Mouse (Mus musculus) thymus, postnatal 10 days (tissue): ENCODE data around the gene Pecam1.
A peak's percentile ranks its signal among the peaks of the same experiment; 100 is the strongest.

Experiments
- DNase-seq, 2 experiments: peaks; one replicate each; pipeline ENCODE4 v3.0.0; 2021; ENCODE audit warnings: low spot score in 2 of 2

Gene Pecam1

DNA sequence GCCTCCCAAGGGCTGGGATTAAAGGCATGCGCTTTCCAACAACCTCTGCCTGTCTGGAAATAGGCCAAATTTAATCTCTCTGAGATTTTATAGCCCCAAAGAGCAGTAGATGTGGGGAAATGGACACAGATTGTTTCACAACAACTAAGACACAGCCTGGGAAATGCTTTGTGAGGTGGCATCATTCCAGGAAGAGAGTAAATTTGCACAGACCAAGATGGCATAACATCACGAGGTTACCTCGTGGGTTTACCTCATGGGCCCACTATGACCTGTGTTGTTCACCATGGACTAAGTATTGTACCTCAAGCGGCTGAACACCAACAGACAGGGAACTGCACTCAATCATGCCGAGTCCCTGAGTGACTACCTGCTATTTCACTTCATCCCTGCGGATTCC lies 52.1 kb downstream of the Pecam1 start:
- DNase-seq: no peak

DNA sequence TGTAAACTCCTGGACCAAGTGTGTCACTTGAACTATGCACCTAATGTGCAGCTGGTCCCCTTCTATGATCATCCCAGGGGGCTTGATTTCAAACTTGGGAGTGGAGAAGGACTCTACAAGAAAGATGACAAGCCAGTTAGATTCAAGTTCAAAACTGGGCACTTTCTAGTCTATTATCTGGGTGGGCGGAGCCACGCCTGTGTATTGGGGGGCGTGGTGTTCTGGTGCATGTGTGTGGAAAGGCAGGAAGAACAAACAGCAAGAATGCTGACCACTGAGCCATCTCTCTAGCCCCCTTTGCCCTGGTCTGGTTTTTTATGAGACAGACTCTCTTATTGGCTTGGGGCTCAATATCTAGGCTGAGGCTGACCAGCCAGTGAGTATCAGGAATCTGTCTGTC lies 54.5 kb downstream of the Pecam1 start:
- DNase-seq: no peak

DNA sequence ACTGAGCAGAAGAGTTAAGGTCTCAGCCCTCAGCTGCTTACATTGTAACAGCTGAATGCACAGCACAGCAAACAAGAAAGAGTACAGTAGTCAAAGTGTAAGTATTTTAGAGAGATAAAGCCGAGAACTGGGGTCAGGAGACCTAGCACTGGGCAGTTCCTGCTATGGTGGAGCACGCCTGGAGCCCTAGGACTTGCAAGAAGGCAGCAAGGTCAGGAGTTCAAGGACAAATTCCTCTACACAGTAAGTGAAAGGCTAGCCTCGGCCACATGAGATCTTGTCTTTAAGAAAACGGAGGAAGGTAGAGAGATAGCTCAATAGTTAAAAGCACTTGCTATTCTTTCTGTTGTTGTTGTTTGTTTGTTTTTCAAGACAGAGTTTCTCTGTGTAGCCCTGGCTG lies 57.5 kb downstream of the Pecam1 start:
- no peak for DNase-seq

DNA sequence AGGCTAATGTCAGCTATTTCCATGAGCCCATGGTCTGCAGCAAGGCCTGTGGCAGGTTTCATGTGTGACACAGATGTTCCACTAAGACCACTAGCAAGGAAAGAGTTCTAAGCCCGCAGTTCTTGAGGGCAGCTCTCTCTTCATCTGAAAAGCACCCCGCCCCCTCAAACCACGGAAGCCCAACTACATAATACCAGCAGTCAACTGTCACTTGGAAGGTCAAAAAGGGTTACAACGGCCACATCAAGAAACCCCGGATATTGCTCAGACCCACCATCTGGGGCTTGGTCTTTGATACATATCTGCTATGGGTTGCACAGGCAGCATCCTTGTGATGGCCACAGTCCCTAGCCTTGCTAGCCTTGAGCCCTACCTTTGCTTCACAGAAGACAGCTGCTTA lies 62.1 kb downstream of the Pecam1 start:
- DNase-seq: no peak

DNA sequence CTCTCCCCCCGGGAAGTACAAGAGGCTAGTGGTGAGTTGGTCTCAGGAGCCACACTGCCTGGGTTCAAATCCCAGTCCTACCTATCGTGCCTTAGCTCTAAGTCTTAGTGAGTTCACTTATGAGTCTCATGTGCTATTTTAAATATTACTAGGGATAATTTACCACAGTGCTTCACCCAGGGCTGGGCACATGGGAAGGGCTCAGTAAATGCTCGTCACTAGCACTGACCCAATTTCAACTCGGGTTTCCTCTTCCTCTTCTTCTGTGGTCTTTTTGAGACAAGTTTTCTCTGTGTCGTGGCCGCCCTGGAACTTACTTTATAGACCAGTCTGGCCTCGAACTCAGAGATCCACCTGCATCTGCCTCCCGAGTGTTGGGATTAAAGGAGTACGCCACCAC lies 63.1 kb downstream of the Pecam1 start:
- no peak for DNase-seq

DNA sequence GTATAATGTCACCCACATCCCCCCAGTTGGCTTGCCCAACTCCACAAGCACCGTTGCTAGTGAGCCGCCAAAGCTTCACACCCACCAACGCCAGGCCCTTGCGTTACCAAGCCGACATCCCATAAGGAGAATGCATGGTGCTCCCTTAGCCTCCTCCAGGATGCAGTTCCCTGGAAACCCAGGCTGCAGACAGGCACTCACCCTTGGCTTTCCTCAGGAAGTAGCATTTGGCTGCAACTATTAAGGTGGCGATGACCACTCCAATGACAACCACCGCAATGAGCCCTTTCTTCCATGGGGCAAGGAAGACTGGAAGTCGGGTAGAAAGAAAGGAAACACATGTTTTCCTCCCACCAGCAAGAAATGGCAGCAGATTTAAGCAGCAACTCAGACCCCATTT lies 66.4 kb downstream of the Pecam1 start:
- no peak for DNase-seq

DNA sequence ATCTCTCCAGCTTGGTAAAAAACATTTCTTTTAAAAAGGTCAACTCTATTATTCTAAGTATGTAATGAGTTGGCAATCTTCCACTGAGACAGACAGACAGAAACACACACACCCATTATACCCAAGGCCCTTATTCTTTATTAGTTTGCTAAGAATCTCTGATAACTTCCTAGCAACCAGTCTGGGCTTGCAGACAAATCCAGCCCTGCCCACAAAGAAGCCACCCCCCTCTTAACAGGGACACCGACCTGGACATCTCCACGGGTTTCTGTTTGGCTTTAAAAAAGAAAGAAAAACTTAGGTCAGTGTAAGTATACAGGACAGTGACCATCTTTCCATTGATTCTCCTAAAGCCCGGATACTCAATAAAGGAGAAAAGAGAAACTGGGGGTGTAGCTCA lies 67.1 kb downstream of the Pecam1 start:
- no peak for DNase-seq

DNA sequence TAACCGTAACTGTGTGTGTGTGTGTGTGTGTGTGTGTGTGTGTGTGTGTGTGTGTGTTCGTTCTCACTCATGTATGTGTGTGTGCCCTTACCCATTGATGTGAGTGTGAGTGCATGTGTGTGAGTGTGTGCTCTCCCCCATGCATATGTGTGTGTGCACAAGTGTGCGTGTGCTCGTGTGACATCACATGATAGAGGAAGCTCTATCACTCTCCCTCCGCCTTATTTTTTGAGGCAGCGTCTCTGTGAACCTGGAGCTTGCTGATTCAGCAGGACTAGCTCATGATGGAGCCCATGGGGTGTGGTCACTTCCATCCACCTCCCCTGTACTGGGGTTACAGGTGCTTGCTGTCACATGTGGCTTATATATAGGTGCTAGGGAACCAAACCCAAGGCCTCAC lies 69.3 kb downstream of the Pecam1 start:
- DNase-seq: no peak

DNA sequence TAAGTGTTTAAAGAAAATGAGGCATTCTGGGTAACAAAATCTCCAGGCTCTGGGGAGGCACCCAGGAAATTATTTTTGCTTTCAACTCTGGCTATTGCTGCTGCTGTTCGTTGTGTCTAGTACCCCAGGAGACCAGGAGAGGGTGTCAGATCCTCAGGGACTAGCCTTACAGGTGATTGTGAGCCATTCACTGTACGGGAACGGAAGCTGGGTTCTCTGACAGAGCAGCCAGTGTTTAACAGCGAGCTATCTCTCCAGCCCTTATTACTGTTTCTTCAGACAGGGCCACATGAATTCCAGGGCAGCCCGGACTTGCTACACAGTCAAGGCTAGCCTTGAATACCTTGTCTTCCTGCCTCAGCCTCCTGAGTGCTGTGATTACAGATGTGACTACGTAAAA lies 70.6 kb downstream of the Pecam1 start:
- no peak for DNase-seq

DNA sequence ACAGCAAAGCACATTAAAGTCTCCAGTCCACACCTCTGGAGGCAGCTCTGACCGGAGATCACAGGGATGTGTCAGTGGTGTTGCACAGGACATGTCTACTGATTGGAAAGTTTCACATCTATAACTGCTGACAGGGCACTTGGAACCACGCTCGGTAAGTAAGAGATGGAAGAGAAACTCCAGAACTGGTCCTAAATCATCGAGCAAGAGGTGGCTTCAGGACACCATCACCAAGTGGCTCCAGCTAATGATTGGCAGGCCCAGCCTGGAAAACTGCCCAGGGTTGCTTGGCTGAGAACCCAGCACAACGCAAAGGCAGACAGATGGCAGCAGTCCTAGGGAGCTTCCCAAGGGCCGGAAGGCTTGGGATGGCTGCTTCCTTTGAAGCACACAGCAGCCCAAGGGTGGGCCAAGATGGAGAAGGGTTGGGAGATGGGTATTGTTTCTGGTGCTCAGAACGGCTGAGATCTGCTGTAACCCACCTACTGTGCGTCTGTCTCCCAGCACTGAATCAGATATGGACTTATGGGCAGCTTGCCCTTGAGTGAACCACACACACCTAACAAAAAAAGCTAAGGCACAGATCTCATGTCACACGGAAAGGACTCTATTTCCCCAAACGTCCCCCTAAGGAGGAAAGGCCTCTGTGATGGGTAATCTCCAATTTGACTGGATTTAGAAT lies 72.4 kb downstream of the Pecam1 start:
- no peak for DNase-seq

DNA sequence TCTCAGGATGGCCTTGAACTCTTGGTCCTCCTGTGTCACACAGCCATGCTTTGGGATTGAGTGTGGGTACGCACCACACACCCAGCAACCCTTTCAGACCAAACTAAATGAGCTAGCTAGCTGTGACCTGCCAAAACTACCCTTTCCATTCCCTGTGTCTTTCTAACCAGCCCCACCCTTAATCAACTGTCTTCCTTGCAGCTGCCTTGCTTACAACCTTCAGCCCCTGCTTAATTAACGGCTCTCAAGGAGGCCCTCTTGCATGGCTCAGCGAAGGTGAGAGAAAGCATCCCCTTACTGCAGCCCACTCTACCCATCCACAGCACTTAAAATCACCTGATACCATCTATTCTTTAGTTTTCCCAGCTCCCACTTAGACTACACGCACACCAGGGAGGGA lies 73.1 kb downstream of the Pecam1 start:
- DNase-seq: no peak

DNA sequence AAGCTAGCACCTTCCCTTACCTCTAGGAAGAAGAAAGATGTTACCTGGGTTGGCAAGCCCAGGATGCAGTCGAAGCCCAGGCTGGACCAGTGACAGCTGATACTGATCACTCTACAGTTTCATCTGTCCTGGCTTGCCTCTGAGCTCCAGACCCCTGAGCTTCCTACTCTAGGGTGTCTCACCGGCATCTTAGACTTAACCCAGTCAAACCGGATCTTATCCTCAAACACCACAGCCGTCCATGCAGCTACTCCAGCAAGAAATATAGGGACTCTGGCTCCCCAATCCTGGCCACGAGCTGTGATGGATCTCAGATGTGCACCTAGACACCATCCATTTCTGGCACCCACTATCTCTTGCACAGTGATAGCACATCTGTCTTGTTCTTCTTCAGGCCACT lies 74.6 kb downstream of the Pecam1 start:
- no peak for DNase-seq

DNA sequence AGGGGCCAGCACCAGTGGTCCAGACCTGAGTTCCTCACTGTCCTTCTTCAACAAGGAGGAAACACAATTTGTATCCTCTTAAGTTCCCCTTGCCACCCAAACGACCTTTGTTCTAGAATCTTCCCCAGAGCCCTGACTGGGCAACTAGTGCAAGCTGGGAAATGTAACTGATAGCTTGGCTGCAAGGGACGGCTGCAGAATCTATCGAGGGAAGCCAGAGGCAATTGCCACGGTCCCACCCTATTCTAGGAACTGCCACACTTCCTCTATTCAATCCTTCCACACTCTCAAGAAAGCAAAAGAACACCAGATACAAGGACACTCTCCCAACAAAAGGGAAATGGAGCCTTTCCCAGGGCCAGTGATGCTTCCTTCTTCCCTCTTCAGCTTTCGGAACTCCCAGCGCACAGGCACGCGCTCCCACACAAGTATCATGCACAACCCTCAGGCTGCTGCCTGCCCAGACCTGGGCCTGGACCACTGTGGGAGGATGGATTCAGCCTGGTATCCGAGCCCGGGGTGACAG lies 75.2 kb downstream of the Pecam1 start:
- DNase-seq: peak; percentile 23 to 30

DNA sequence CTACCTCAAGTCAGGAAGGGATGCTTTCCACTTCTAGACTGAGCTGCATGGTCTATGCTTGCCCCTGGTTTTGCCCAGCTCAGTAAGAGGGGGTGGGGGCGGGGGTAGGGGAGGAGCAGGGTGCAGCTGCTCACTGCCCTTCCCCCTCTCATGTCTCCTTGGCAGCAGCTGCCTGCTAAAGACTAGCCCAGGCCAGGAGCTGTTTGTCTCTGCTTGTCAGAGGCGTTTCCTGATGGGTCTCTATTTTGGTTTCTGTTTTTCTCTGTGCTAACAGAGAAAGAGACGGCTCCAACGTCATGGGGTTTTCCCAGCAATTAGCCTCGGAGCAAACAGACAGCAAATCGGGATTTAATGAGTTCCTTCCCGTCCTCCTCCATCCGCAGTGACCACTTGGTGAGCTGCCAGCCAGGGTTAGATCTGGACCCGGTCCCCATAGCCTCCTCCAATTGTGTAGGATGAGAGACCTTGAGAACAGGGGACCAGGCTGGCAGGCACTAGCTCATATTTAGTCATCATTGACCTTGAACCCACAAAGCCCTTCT lies 75.7 kb downstream of the Pecam1 start:
- DNase-seq: peak; percentile 80 to 81

DNA sequence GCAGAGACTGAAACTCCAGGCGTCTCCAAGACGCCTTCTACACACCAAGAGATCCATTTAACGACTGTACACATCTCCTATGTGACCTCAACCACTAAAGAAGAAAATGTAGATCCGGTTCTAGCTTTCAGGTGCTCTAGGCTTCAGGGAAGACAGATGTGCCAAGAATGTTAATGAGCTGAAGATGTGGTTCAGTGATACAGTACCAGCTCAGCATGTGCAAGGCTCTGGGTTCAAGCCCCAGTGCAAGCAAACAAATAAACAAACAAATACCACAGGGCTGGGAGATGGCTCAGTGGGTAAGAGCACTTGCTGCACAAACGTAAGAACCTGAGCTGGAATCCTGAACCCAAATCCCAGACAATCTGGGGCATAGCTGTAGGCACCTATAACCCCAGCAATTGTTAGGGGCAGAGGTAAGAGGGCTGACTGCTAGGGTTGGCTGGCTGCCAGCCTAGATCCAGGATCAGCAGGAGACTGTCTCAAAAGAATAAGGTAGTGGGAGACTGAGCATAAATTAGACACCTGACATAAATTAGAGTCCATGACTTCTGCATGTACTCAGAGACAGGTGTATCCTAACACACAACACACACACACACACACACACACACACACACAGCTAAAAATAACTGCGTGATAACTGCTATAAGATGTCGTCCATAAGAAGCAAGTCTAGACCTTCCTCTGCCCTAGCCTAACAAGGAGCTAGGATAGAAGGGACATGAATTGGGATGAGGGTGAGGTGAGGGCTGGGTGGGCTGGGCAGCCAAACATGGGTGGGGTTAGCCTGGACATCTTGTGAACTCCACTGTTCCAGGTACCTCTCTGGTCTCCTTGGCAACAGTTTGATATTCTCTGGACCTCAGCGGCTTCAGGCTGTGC lies 76.5 kb downstream of the Pecam1 start:
- peak in 1 of 2 experiments; percentile 26 for DNase-seq

DNA sequence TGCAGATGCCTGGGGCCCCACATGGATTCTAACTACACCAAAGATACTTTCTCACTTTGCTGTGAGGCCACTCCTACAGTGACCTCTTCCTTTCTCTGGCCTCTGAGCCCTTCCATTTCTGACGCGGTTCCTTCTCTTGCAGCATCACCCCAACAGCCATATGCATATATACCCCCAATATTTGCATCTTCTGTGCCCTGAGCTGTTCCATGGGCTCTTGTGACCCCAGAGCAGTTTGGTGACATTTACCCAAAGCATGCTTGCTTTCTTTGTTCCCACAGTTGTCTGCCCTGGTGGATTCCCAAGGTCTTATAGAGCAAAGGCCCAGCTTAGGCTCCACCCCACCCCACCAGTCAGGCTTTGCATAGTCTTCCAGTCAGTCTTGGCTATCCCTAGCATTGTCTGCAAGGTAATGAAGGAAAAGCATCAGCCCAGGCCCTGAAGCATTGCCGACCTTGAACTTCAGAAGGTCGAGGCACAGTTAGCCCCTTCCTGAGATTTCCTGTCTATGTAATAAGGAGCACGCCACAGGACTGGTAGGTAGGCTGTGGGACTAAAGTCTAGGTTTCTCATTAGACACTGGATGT lies 77.4 kb downstream of the Pecam1 start:
- DNase-seq: no peak

DNA sequence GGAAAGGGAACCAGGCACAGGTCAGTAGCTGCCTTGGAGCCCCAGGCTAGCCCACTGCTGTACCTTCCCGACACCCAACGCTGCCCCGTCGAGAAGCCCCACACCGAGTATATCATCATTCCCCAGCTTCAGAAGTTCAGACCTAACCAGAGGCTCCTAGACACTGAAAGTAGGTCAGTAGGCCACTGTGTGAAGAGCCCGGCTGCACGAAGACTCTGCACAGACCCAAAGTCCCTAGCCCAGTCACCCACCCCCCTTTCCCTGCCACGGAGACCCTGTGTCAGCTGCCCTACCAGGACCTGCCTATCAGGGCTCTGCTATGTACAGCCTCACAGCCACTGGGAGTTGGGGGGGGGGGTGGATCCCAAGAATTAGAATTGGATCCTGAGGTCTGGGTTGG lies 78.6 kb downstream of the Pecam1 start:
- DNase-seq: peak; percentile 60 to 73

DNA sequence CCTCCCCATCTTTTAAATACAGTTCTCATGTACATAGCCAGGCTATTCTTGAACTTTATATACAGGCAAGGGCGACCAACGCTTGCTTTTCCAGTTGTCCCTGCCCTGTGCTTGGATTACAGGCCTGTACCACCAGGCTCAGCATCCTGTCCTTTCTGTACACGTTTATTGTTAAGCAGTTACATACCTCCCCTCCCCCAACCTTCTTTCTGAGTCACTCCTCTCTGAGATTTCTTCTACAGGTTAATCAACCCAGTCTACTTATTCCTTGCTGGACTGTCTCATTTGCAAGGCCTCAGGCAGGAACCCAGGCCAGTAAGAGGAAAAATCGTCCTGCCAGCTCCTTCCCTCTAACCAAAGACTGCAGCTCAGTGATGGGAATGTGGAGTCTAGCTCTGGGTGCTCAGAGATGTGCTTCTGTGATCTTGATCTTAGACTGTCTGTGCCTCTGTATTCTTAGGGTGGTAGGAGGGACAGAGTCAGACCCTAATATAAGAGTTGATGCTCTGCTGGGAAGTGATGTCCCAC lies 79.4 kb downstream of the Pecam1 start:
- no peak for DNase-seq

DNA sequence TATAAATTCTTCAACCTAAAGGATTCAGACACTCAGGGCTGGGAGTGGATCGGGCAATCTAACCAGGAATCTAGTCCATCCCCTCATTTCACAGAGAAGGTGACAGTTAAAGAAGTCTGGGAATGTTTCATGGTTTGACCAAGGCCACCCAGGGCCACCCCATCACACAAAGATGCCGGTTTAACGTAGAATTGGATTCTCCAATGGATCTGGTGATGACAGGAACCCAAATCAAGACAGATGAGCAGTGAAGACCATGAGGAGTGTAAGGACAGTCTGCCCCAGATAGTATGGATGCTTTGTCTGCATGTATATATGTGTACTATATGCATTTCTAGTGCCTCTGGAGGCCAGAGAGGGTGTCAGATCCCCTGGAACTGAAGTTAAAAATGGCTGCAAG lies 80.2 kb downstream of the Pecam1 start:
- no peak for DNase-seq

DNA sequence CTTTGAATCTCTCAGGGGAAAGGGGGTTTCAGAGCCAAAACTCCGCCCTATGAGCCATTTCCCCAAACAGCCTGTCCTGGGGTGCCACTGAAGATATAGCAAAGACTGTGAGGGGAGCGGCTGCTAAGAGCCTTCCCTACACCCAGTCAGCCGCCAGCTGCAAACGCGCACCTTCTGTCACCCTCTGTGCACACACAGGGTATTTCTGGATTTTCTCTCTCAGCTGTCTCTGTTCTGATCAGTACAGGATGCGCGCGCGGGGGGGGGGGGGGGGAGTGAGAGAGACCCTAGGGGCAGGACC lies 80.6 kb downstream of the Pecam1 start:
- DNase-seq: peak; percentile 67 to 75

DNA sequence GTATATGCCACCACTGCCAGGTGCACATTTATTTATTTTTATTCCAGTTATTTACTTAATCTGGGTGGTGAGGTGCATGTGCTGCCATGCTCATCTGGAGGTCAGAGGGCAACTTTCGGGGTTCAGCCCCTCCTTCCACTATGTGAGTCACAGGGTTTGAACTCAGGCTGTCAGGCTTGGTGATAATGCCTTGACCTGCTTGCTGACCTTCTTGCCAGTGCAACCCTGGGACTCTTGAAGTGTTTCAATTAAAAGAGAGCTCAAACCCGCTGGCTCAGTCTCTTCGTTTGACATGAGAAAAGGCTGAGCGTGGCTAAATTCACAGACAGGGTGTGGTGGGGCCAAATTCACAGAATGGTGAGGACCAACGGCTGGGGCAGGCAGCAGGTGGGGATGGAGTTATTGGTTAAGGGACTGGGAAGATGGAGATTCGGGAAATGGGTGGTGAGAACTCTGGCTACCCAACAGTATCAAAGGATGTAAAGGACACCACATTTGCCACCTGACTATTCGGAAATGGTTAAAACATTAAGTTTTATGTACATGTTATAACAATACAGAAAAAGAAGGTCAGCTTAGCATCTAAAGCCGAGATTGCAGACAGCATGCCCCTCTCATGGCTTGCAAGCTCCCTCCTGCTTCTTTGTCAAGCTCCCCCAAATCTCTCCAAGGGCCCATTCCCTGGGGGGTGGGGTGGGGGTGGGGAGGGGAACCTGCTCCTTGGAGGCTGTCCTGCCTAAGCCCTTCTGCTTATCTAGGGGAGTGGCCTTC lies 81.1 kb downstream of the Pecam1 start:
- DNase-seq: no peak

DNA sequence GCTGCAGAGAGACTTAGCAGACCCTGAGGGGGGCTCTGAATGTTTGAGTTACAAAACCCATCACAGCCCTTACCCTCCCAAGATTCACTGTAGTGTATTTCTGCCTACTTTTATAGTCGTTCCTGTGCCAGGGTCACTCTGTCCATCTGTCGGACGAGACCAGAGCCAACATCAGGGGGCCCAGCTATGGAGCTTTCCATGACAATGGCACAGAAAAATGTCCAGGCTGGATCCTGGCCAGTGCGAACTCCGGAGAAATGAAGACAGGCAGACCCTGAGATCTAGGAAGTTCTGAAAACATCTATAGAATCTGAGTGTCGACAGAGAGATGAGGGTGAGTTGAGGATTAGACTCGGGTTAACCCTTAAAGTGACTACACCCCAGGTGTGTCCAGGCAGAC lies 82.1 kb downstream of the Pecam1 start:
- no peak for DNase-seq
